8 mouse cellular contexts compared by ENCODE assay signal in the genomic region with DNA sequence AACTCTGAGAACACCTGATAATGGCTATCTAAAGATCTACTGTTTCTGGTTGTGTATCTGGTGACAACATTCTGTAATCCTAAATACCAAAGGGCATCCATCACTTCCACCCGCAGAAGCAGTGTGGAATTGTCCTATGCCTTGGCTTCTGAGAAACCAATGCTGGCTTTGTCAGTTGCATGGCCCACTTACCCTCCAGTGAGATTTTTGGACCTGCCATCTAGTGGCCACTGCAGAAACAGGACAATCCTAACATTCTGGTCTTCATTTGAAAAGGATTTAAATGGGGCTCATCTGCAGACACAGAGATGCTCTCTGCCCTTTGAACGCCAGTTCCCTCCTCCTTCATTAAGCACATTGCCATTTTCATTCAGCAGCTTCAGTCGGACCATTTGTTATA.
DNase-seq lines count a peak whose midpoint lies in the region; ATAC-seq and TF ChIP-seq lines count a peak whose summit lies in the region.

No protein-coding gene starts in this region.

- DNase-seq in forebrain, embryonic 14.5 days (ENCODE audit: low spot score): peak; percentile 49
- no peak for DNase-seq in forebrain, embryonic 11.5 days (ENCODE audit: low spot score)
- peak; percentile 27 for DNase-seq in neural tube, embryonic 10.5 days (ENCODE audit: extremely low spot score, low spot score)
- peak; percentile 65 to 72 for DNase-seq in cerebellum, postnatal 14 days
- DNase-seq in lung, adult 2 months: no peak
- DNase-seq in gastrocnemius, postnatal 14 days: no peak
- DNase-seq in spleen, postnatal 4 days (ENCODE audit: low spot score in 2 of 2): no peak

- no peaks in the 10 kb centered on the region for H3K9me3 ChIP-seq in forebrain, embryonic 14.5 days (replicated peaks; ENCODE audit: control insufficient read depth, low read length)
- no peaks in the 10 kb centered on the region for H3K9me3 ChIP-seq in forebrain, embryonic 11.5 days (ENCODE audit: control insufficient read depth, low read length)
- H3K9me3 ChIP-seq in neural tube, embryonic 15.5 days (replicated peaks): no peaks in the 10 kb centered on the region

- no peak overlapping the region for H3K27ac ChIP-seq in forebrain, embryonic 14.5 days (ENCODE audit: low read depth, low read length)
- H3K27ac ChIP-seq in forebrain, embryonic 11.5 days (ENCODE audit: low read depth, low read length): no peak overlapping the region
- H3K27ac ChIP-seq in neural tube, embryonic 15.5 days (replicated peaks): no peak overlapping the region

- H3K4me2 ChIP-seq in forebrain, embryonic 14.5 days (ENCODE audit: low read length): no peak overlapping the region
- H3K4me2 ChIP-seq in forebrain, embryonic 11.5 days (ENCODE audit: low read depth, low read length, severe bottlenecking): no peak overlapping the region
- no peak overlapping the region for H3K4me2 ChIP-seq in neural tube, embryonic 15.5 days

- H3K4me3 ChIP-seq in forebrain, embryonic 14.5 days (ENCODE audit: low read depth, low read length): no peak overlapping the region
- no peak overlapping the region for H3K4me3 ChIP-seq in forebrain, embryonic 11.5 days (ENCODE audit: low read depth, low read length)
- no peak overlapping the region for H3K4me3 ChIP-seq in neural tube, embryonic 15.5 days (replicated peaks)
- no peak overlapping the region for H3K4me3 ChIP-seq in lung, adult 2 months (replicated peaks; ENCODE audit: extremely low read depth, low read depth, low read length)

- no peaks in the 10 kb centered on the region for H3K27me3 ChIP-seq in forebrain, embryonic 14.5 days (replicated peaks; ENCODE audit: control insufficient read depth, insufficient read depth, low read length)
- no peaks in the 10 kb centered on the region for H3K27me3 ChIP-seq in forebrain, embryonic 11.5 days (ENCODE audit: control insufficient read depth, insufficient read depth, low read length)
- H3K27me3 ChIP-seq in neural tube, embryonic 15.5 days (replicated peaks): no peaks in the 10 kb centered on the region

- intact Hi-C loops in gastrocnemius, postnatal 14 days (cut with DNase I; ENCODE audit: low total_unique reads): no loop called here

- no peak for TF ChIP-seq POLR2A in lung, adult 2 months (IDR thresholded peaks at IDR 0.05; ENCODE audit: borderline replicate concordance, extremely low read depth, low read depth, low read length)

- no peaks in the 10 kb centered on the region for H3K36me3 ChIP-seq in forebrain, embryonic 14.5 days (ENCODE audit: control insufficient read depth, insufficient read depth, low read length)
- no peaks in the 10 kb centered on the region for H3K36me3 ChIP-seq in forebrain, embryonic 11.5 days (ENCODE audit: control insufficient read depth, insufficient read depth, low read length)
- H3K36me3 ChIP-seq in neural tube, embryonic 15.5 days: no peaks in the 10 kb centered on the region

- 45% methylated on average over 3 of the region's 3 CpGs for WGBS in forebrain, embryonic 14.5 days
- WGBS in forebrain, embryonic 11.5 days: 55% methylated on average over 3 of the region's 3 CpGs
- WGBS in neural tube, embryonic 15.5 days: 40% methylated on average over 3 of the region's 3 CpGs
- WGBS in lung, adult 2 months: 63% methylated on average over 3 of the region's 3 CpGs

- peaks cover 5% of the 10 kb centered on the region; the same call in 1 of the 2 replicates for H3K4me1 ChIP-seq in forebrain, embryonic 14.5 days (ENCODE audit: control insufficient read depth, insufficient read depth, low read length)
- no peaks in the 10 kb centered on the region for H3K4me1 ChIP-seq in forebrain, embryonic 11.5 days (replicated peaks; ENCODE audit: control insufficient read depth, insufficient read depth, low read length)
- no peaks in the 10 kb centered on the region for H3K4me1 ChIP-seq in neural tube, embryonic 15.5 days
- H3K4me1 ChIP-seq in lung, adult 2 months (ENCODE audit: control insufficient read depth, insufficient read depth, low read length): peaks cover 8% of the 10 kb centered on the region

- no peak for ATAC-seq in forebrain, embryonic 14.5 days
- no peak for ATAC-seq in forebrain, embryonic 11.5 days (replicated peaks; ENCODE audit: low FRiP score)
- no peak for ATAC-seq in neural tube, embryonic 15.5 days (ENCODE audit: low FRiP score)

- TF ChIP-seq CTCF in lung, adult 2 months (IDR thresholded peaks at IDR 0.05; ENCODE audit: insufficient read depth, low read length): peak; percentile 42; the same call in 1 of the 2 replicates

- no peak overlapping the region for H3K9ac ChIP-seq in forebrain, embryonic 14.5 days (ENCODE audit: low read length)
- H3K9ac ChIP-seq in forebrain, embryonic 11.5 days (ENCODE audit: low read length): no peak overlapping the region
- H3K9ac ChIP-seq in neural tube, embryonic 15.5 days (replicated peaks): no peak overlapping the region

Comparison
In these comparisons a context has a peak if more than half of its experiments do, and no peak if none do; other contexts are left out.
1. DNase-seq: peak in forebrain, embryonic 14.5 days (single experiment), neural tube, embryonic 10.5 days (single experiment) and cerebellum, postnatal 14 days (2 of 2); none in forebrain, embryonic 11.5 days (single experiment), lung, adult 2 months (single experiment), gastrocnemius, postnatal 14 days (single experiment) and spleen, postnatal 4 days (0 of 2).